Mouse (Mus musculus) c-Kit-positive CD71-positive TER-119-negative erythroid progenitor cells, embryonic 14.5 days (primary cell): ENCODE results near the gene Dpp6.

Experiments used
- DNase-seq: peaks from one replicate; pipeline ENCODE4 v3.0.0-alpha.2; 2013; ENCODE audit warnings: low read depth

Dpp6 gene

DNA sequence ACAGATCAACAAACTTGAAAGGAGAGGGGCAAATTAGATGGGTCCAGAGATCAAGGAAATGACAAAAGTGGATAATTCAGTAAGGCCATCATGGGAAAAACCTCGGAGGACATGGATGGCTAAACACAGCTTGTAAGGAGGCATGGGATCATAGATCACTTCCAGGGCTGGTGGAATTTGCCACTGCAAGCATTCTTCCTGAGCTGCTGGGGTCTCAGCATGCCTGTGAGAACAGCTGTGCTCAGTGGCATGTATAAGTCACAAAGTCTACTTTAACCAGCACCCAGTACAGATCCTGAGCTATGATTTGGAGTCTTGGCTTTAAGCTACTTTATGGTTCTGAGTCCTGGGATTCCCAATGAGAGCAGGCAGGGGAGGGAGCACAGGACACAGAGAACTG, 246.9 kb downstream of the Dpp6 start:
- DNase-seq, result no peak

- DNase-seq, result no peak
Measured at GRCm38 (mm10) chr5:27066837-27067236, 249.8 kb downstream of the Dpp6 start.

DNA sequence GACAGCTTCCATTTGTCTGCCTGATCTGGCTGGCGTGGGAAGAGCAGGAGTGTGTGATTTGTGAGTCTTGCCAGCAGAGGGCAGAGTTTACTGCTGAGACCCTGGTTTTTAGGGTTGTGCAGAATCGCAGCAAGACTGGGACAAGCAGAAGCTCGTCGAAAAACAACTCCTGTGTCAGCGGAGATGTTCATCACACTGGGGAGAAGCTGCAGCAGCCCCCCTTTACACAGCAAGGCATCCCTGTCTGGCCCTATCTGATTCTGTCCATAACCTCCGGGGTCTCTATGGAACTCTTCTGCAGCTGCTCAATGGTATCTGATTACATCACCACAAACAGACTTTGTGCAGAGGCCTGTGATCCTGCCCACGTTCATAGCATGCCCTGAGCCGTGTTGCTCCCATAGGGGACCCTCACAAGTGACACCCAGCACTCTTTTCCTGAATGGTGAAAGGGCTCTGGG, 258.2 kb downstream of the Dpp6 start:
- DNase-seq, result no peak

GRCm38 (mm10) chr5:27076046-27076445, 259.0 kb downstream of the Dpp6 start:
- DNase-seq, result no peak

DNA sequence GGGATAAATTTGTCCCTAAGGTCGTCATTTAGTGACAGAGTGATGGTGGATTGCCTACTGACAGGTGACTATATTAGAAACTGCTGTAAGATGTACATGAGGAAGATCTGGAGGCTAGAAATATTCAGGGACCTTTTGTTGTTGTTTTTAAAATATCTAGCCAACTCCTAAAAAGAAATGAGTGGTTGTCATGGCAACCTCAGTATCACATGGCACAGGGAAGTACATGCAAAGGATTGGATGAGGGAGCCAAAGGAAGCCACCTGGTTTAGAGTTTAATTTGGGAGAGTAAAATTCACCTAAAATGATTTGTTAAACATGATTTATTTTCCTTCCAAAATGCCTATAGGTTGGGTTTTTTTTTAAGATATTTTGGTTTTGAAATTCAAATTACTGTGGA, 260.8 kb downstream of the Dpp6 start:
- DNase-seq, result no peak

DNA sequence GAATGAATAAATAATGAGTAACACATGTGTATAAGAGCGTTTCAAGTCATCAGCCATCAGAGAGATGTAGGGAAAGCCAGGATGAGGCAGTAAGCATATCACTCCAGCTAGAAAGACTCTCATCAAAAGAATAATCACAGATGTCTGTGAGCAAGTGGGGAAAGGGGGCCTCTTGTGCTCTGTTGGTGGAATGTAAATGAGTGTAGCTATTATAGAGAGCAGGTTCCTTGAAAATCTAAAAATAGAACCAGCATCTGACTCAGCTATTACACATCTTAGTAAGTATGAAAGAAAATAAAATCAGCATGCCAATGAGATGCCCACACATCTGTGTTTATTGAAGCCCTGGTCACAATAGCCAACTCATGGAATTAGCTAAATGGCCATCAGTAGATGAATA, 264.3 kb downstream of the Dpp6 start:
- DNase-seq, result no peak

GRCm38 (mm10) chr5:27083762-27084161, 266.8 kb downstream of the Dpp6 start:
- DNase-seq, result no peak

GRCm38 (mm10) chr5:27108221-27108620, 291.2 kb downstream of the Dpp6 start:
- no peak for DNase-seq

- DNase-seq, result no peak
Measured at GRCm38 (mm10) chr5:27122479-27122878, 305.5 kb downstream of the Dpp6 start.

DNA sequence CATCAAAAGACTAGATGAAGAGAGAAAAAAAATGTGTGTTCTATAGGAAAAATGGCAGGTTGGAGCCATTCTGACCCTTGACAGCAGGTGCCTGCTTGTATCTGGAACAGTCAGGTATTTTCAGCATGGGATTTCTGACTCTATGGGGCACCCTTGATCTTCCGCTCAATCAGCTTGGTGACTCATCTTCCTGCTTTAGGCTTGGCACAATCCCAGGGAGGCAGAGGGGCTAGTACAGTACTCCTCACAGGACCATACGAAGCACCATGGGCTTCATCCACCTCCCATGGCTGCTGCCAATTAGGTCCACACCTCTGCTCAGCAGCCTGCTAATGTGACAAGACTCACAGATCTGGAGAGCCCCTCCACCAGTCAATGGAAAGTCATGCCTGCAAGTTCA, 305.9 kb downstream of the Dpp6 start:
- DNase-seq, result no peak

GRCm38 (mm10) chr5:27126034-27126433, 309.0 kb downstream of the Dpp6 start:
- DNase-seq, result no peak

GRCm38 (mm10) chr5:27133196-27133595, 316.2 kb downstream of the Dpp6 start:
- no peak for DNase-seq

GRCm38 (mm10) chr5:27134436-27135005, 317.5 kb downstream of the Dpp6 start:
- no peak for DNase-seq

- DNase-seq, result no peak
Measured at GRCm38 (mm10) chr5:27147397-27147945, 330.5 kb downstream of the Dpp6 start.

GRCm38 (mm10) chr5:27151017-27151416, 334.0 kb downstream of the Dpp6 start:
- DNase-seq, result no peak

GRCm38 (mm10) chr5:27155671-27156070, 338.7 kb downstream of the Dpp6 start:
- no peak for DNase-seq

GRCm38 (mm10) chr5:27156366-27156765, 339.4 kb downstream of the Dpp6 start:
- DNase-seq, result no peak

- no peak for DNase-seq
Measured at GRCm38 (mm10) chr5:27161122-27161645, 344.2 kb downstream of the Dpp6 start.

DNA sequence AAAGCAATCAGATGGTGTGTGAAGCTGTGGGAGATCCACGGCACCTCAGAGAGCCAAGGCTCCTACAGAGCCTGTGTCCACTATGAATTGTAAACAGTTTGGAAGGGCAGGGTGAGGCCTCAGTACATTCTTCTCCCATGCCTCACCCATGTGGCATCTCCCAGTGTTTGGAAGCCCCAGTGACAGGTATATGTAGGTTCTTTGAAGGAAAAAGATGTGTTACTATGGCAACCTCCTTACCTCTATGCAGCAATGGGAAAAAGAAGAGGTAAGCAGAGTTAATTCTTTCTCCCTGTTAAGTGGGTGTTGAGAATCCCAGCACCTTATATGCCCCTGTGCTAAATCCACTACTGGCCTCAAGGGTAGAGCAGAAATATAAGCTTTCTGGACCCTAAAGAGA, 351.5 kb downstream of the Dpp6 start:
- no peak for DNase-seq

- no peak for DNase-seq
Measured at GRCm38 (mm10) chr5:27184963-27185362, 368.0 kb downstream of the Dpp6 start.

DNA sequence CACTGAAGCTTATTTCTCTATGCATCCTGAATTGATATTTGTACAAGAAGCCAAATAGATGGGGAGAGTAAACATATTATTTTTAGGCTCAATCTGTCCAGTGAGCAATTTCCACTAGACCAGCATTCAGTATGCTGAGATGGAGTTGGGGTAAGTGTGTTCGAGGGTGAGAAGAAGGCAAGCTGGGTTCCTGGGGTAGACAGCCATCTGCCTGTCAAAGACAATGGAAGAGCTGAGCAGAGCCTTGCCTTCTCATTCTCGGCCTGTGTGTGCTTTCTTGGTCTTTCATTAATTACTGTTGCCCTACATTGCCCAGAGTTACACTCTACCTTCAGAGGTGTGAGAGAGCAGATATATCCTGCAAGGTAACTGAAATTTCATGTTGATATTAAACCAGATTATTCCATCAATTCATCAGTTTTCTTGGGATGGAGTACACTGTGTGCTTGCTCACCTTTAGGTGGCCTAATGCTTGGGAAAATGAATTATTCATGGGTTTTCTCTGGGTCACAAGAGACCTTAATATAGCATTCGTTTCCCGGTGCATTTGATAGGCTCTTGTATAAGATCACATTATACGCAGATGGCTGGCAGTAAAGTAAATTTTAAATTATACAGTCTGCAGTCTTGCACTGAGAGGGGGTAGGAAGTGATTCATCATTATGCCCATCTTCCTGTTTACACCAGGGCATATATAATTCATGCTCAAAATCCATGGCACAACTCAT, 374.4 kb downstream of the Dpp6 start:
- no peak for DNase-seq

GRCm38 (mm10) chr5:27194157-27194556, 377.2 kb downstream of the Dpp6 start:
- no peak for DNase-seq

DNA sequence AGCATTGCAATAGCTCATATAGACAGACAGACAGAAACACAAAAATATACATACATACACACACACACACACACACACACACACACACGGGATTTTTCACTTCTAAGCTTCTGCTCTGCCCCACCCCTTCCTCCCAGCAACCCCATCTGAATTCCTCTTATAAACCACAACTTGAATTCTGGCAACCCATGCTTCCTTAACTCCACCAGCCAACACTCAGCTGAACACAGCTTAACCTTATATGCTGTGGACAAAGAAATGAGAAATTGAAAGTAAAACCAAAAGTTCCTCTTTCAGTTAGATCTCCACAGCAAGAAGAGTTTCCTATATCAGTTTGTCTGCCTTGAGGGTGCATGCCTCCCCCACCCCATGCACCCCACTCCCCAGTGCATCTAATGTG, 378.0 kb downstream of the Dpp6 start:
- no peak for DNase-seq
